Mouse (Mus musculus) brain, embryonic 14.5 days (tissue): ENCODE measurements at regions not wholly inside any gene's neighbourhood (a gene's known extent, or its start where the extent isn't known, plus 50 kb on each side); places are given as distances from the start of the nearest gene placed in this dataset.
"Not testable (repeated sequence)": the region's sequence is repeated elsewhere in the genome, so short reads cannot be mapped to it uniquely, and the experiment has no call there.

Experiments
- CTCF ChIP-seq: fragments of 200-500 bp; IDR thresholded peaks from 2 replicates; pipeline ENCODE4 v1.5.1; 2012; ENCODE audit warnings: inconsistent platforms, mild to moderate bottlenecking, moderate library complexity, borderline replicate concordance; ENCODE audit not compliant: insufficient read depth, insufficient read length; ENCODE audit errors: extremely low read depth
- POLR2A ChIP-seq: fragments of 200-500 bp; IDR thresholded peaks from 2 replicates; pipeline ENCODE4 v1.6.1; 2012; ENCODE audit warnings: mild to moderate bottlenecking, inconsistent platforms, borderline replicate concordance; ENCODE audit not compliant: poor library complexity, insufficient read depth, insufficient read length, severe bottlenecking; ENCODE audit errors: extremely low read depth

DNA sequence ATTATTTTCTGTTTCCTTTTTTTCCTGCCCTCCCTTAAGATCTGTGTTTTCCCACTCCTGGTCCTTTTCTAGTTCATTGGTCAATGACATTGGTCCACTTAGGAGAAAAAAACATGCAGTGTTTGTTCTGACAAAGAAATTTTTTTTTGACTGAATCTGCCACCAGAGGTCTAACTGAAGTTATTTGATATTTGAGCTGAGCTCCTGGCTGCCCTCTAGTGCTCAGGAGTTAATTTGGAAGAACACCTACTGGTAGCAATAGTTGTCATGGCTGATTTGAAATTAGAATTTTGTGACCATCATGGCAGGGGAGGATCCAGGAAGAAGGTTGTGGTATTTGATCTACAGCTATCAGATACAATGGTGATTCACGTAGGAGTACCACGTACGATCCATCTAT lies 599.2 kb downstream of the Dad1 start:
- not testable (repeated sequence) for TF ChIP-seq POLR2A, CTCF
